Mouse (Mus musculus) midbrain, embryonic 13.5 days (tissue): ENCODE results near the gene Rasgrf1. TPM values are rescaled to one million over a fixed set of nuclear protein-coding genes. Genes with fewer than 3 reads are reported as not detected.
"Not testable (repeated sequence)": the region's sequence is repeated elsewhere in the genome, so short reads cannot be mapped to it uniquely, and the experiment has no call there.

Experiments used
- ATAC-seq: fragments of 200-750 bp; cut with Nextera tagmentation; 2 replicates; pipeline ENCODE4 v1.8.0; 2017; ENCODE audit warnings: mild to moderate bottlenecking, moderate TSS enrichment, moderate library complexity
- H3K27ac ChIP-seq: fragments of 300-500 bp; sonication (generic); 2 replicates; pipeline ENCODE4 v1.5.1; 2015; ENCODE audit warnings: inconsistent platforms, mild to moderate bottlenecking, moderate library complexity
- H3K27me3 ChIP-seq: fragments of 300-500 bp; sonication (generic); 2 replicates; pipeline ENCODE4 v1.6.1; 2015; ENCODE audit warnings: mild to moderate bottlenecking, inconsistent platforms
- H3K36me3 ChIP-seq: fragments of 300-500 bp; sonication (generic); 2 replicates; pipeline ENCODE4 v1.6.1; 2015; ENCODE audit warnings: mild to moderate bottlenecking, inconsistent platforms
- H3K4me1 ChIP-seq: fragments of 300-500 bp; sonication (generic); replicated peaks from 2 replicates; pipeline ENCODE4 v1.6.1; 2015; ENCODE audit warnings: inconsistent platforms
- H3K4me2 ChIP-seq: fragments of 300-500 bp; sonication (generic); replicated peaks from 2 replicates; pipeline ENCODE4 v1.6.1; 2015; ENCODE audit warnings: moderate library complexity, mild to moderate bottlenecking, inconsistent platforms
- H3K4me3 ChIP-seq: fragments of 300-500 bp; sonication (generic); replicated peaks from 2 replicates; pipeline ENCODE4 v1.5.1; 2015; ENCODE audit warnings: mild to moderate bottlenecking, inconsistent platforms
- H3K9ac ChIP-seq: fragments of 300-500 bp; sonication (generic); replicated peaks from 2 replicates; pipeline ENCODE4 v1.6.1; 2015; ENCODE audit warnings: mild to moderate bottlenecking, inconsistent platforms
- H3K9me3 ChIP-seq: fragments of 300-500 bp; sonication (generic); 2 replicates; pipeline ENCODE4 v1.6.1; 2016; ENCODE audit warnings: mild to moderate bottlenecking, inconsistent platforms
- WGBS: fragments of 180-500 bp; shearing (Covaris S2); methylation state at CpG from one replicate; pipeline ENCODE4 v1.1.7; 2015; 5-methylcytosine and 5-hydroxymethylcytosine counted together
- polyA plus RNA-seq: library from polyadenylated mRNA; unstranded; fragments of >200 nt; fragmentation: Nextera tagmentation; extraction: Ambion mirVana; gene quantifications from 2 replicates; pipeline ENCODE4 v1.2.1, GENCODE M21; 2015

Gene Rasgrf1
- polyA plus RNA-seq, 1 experiment from 2014 or later, result 1.3 TPM

DNA sequence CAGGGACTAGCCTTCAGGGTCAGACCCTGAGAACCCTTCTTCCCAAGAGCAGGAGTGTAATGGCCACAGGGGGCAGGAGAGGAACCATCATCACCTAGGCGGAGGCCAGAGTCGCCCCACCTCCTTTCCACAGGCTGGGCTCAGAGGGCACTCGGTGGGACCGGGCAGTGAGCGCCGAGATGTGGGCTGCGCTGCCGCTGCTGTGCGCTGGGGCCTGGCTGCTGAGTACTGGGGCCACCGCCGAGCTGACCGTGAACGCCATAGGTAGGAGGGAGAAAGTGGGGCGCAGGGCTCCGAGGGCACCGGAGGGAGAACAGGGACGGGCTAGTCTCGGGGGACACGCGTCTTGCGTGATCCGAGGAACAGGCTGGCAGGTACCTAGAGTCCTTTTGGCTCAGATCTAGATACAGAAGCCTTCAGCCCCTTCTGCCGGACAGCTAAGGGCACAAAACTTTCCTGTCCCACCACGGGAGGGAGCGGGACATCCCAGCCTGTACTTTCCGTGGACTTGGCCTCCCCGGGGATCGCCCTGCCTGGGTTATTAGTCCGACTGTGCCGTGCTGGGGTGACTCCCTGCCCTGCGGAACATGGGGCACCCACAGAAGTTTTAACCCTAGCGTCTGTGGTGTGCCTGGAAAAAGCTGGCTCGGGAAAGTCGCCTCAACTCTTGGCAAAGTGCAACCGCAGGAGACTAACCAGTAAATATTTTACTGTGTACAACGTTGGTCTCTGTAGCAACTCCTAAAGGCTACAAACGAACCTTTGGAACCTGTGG, 144.8 kb downstream of the Rasgrf1 start:
- WGBS, result under 1% methylated on average over 37 of the region's 37 CpGs
- no peaks in the 10 kb centered on the region for H3K9me3 ChIP-seq
- peak overlapping the region; percentile 61 for H3K9ac ChIP-seq
- H3K27me3 ChIP-seq, result peaks cover 4% of the 10 kb centered on the region; the same call in 1 of the 2 replicates
- no peaks in the 10 kb centered on the region for H3K36me3 ChIP-seq
- peak; percentile 96 for ATAC-seq
- H3K4me1 ChIP-seq, result peaks cover 10% of the 10 kb centered on the region
- peak overlapping the region; percentile 84 for H3K4me2 ChIP-seq
- H3K27ac ChIP-seq, result no peak overlapping the region
- H3K4me3 ChIP-seq, result peak overlapping the region; percentile 44

DNA sequence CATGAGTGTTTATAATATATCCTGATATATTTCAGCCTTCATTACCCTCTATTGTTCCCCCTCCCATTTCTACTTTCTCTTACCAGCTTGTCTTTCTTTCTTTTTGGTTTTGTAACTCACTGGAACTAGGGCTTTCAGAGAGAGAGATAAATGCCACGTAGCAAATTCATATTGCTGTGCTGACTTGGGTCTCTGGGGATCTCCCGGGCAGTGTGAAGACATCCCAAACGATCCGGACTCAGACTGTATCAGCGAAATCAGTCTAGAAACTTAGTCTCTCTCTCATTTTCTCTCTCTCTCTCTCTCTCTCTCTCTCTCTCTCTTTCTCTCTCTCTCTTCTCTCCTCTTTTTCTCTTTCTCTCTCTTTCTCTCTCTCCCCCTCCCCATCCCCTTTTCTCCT, 145.7 kb downstream of the Rasgrf1 start:
- 58% methylated on average over 5 of the region's 5 CpGs for WGBS
- no peak overlapping the region for H3K9ac ChIP-seq
- H3K9me3 ChIP-seq, result no peaks in the 10 kb centered on the region
- no peak overlapping the region for H3K27ac ChIP-seq
- H3K36me3 ChIP-seq, result no peaks in the 10 kb centered on the region
- H3K4me2 ChIP-seq, result no peak overlapping the region
- H3K4me3 ChIP-seq, result no peak overlapping the region
- H3K27me3 ChIP-seq, result peaks cover 4% of the 10 kb centered on the region; the same call in 1 of the 2 replicates
- H3K4me1 ChIP-seq, result peaks cover 10% of the 10 kb centered on the region
- no peak for ATAC-seq

DNA sequence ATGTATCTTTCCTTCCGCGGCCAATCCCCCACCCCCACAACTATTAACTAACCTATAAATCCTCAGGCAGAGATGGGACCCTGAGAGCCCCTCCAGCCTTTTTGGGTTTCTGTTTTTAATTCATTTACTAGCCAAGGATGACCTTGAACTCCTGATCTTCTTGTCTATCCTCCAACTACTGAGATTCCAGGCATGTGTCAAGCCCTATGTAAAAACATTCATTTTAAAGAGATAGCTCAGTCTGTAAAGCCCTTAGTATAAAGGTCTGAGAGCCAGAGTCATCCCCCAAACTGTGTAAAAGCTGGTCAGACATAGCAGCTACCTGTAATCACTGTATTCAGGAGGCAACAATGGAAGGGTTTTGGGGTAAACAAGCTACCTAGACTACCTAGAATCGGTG, 146.2 kb downstream of the Rasgrf1 start:
- no peak overlapping the region for H3K4me3 ChIP-seq
- peaks cover 10% of the 10 kb centered on the region for H3K4me1 ChIP-seq
- 80% methylated on average over 3 of the region's 3 CpGs for WGBS

GRCm38 (mm10) chr9:90056716-90057115, 147.0 kb downstream of the Rasgrf1 start:
- Histone ChIP-seq H3K4me2 (no peak overlapping the region), H3K4me1 (peaks cover 10% of the 10 kb centered on the region)
- 77% methylated on average over 2 of the region's 2 CpGs for WGBS

More for the DNA sequence above, 146.2 kb downstream of the Rasgrf1 start:
- Histone ChIP-seq H3K9ac (no peak overlapping the region), H3K27ac (no peak overlapping the region), H3K4me2 (no peak overlapping the region), H3K9me3 (no peaks in the 10 kb centered on the region), H3K36me3 (no peaks in the 10 kb centered on the region), H3K27me3 (peaks cover 4% of the 10 kb centered on the region; the same call in 1 of the 2 replicates)
- no peak for ATAC-seq

DNA sequence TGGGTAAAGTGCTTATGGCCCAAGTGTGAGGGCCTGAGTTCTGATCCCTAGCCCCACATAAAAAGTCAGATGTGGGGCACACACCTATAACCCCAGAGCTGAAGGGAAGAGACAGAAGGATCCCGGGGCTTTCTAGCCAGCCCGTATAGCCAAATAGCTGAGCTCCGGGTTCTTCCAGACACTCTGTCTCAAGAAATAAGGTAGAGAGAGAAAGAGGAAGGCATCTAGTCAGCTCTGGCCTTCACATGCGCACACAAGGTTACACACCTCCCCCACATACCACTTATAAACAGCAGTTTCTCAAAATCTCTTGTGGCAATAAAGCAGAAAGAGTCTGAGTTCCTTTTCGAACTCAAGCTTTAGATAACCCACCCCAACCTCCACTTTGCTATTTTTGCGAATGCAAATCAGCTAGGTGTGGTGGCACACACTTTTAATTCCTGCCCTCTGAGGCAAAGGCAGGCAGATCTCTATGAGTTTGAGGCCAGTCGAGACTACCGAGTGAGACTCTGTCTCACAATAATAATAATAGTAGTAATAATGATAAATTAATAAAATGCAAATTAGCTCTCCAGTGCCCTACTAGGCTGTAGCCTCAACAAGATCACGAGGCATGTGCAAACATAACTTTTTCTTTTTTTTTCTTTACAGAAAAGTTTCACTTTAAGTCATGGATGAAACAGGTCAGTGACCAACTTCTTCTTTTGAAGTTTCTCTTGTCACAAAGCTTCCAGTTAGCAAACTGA, 150.3 kb downstream of the Rasgrf1 start:
- Histone ChIP-seq H3K27ac (no peak overlapping the region), H3K4me1 (peaks cover under 1% of the 10 kb centered on the region; the same call in 1 of the 2 replicates), H3K27me3 (no peaks in the 10 kb centered on the region), H3K4me3 (no peak overlapping the region), H3K36me3 (no peaks in the 10 kb centered on the region), H3K9me3 (no peaks in the 10 kb centered on the region), H3K4me2 (no peak overlapping the region), H3K9ac (no peak overlapping the region)
- WGBS, result 91% methylated on average over 9 of the region's 9 CpGs
- ATAC-seq, result no peak

More at GRCm38 (mm10) chr9:90056716-90057115, 147.0 kb downstream of the Rasgrf1 start:
- H3K9me3 ChIP-seq, result no peaks in the 10 kb centered on the region
- no peak overlapping the region for H3K27ac ChIP-seq
- peaks cover 4% of the 10 kb centered on the region; the same call in 1 of the 2 replicates for H3K27me3 ChIP-seq
- ATAC-seq, result no peak
- no peak overlapping the region for H3K9ac ChIP-seq
- no peak overlapping the region for H3K4me3 ChIP-seq
- no peaks in the 10 kb centered on the region for H3K36me3 ChIP-seq

DNA sequence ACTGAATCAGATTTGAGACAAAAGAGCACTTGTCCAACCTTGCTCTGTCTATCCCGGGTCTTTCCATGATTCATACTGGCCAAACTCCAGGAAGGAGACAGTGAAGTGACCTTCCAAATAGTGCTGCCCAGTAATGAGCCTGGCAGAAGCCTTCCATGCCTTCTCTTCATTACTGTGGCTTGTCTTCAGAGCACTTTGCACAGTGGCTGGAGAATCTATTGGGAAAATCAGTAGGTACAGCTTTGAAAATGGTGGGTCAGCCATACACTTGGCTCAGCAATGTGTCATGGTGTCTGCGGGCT, 150.8 kb downstream of the Rasgrf1 start:
- Histone ChIP-seq H3K4me2 (no peak overlapping the region), H3K27me3 (no peaks in the 10 kb centered on the region), H3K36me3 (no peaks in the 10 kb centered on the region), H3K27ac (no peak overlapping the region), H3K4me3 (no peak overlapping the region), H3K9ac (no peak overlapping the region), H3K4me1 (no peaks in the 10 kb centered on the region), H3K9me3 (no peaks in the 10 kb centered on the region)
- ATAC-seq, result no peak
- 83% methylated on average over 2 of the region's 2 CpGs for WGBS

DNA sequence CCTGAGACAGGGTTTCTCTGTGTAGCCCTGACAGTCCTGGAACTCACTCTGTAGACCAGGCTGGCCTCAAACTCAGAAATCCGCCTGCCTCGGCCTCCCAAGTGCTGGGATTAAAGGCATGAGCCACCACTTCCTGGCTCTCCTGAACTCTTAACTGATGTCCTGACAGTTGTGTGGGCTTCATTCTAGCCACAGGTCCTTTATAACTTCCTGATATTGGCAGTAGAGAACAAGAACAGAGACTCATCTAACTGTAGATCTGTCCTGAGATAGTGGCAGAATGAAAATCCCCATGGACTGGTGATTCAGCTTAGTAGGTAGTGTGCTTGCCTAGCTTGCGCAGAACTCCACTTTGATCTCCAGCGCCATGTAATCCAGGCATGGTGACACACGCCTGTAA, 151.2 kb downstream of the Rasgrf1 start:
- not testable (repeated sequence) for H3K4me3 ChIP-seq, H3K9ac ChIP-seq, H3K4me1 ChIP-seq, ATAC-seq, H3K4me2 ChIP-seq, H3K27me3 ChIP-seq, H3K27ac ChIP-seq, H3K36me3 ChIP-seq, H3K9me3 ChIP-seq
- WGBS, result 93% methylated on average over 5 of the region's 5 CpGs

DNA sequence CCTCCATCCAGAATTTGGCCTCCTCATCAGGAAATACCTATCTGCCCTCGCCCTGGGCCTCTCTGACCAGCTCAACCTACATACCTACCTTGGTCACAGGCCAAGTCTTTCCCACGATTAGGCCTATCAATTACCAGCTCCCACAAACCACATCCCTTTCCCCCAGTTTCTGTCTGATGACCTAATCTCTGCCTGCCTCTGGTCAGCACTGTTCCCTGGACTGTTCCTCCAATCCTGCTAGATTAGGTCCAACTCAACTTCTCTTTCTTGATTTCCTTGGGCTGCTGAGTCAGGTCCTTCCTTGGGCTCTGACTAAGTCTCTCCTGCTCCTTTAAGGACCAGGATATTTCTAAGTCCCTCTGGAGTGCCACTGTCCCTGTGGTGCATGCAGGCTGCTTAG, 157.6 kb downstream of the Rasgrf1 start:
- no peak overlapping the region for H3K9ac ChIP-seq
- no peaks in the 10 kb centered on the region for H3K9me3 ChIP-seq
- no peaks in the 10 kb centered on the region for H3K4me1 ChIP-seq
- no peak overlapping the region for H3K4me3 ChIP-seq
- H3K4me2 ChIP-seq, result no peak overlapping the region
- H3K27ac ChIP-seq, result no peak overlapping the region
- no peaks in the 10 kb centered on the region for H3K36me3 ChIP-seq
- 87% methylated on average over 2 of the region's 2 CpGs for WGBS
- H3K27me3 ChIP-seq, result no peaks in the 10 kb centered on the region
- ATAC-seq, result no peak

GRCm38 (mm10) chr9:90068786-90069185, 159.1 kb downstream of the Rasgrf1 start:
- Histone ChIP-seq H3K9me3 (no peaks in the 10 kb centered on the region), H3K4me1 (no peaks in the 10 kb centered on the region), H3K27ac (no peak overlapping the region), H3K9ac (no peak overlapping the region), H3K27me3 (no peaks in the 10 kb centered on the region), H3K4me3 (no peak overlapping the region), H3K36me3 (no peaks in the 10 kb centered on the region), H3K4me2 (no peak overlapping the region)
- ATAC-seq, result no peak
- WGBS, result 89% methylated on average over 6 of the region's 6 CpGs

DNA sequence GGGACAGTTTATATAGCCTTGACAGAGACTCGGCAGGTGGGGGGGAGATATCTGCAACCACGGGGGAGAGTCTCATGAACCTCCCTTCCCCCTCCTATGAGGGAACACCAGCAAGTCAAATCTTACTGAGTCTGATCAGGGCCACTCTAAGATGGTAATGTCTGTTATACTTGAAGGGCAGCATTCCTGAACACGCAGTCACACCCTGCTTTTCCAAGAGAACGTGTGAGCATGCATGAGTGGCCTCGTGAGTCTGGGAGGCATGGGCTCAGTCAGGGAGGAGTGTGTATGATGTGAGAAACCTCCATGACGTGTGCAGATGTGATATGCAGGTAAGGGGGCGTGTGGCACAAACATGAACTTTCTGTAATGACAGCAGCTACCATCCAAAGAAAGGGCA, 159.8 kb downstream of the Rasgrf1 start:
- H3K27me3 ChIP-seq, result no peaks in the 10 kb centered on the region
- H3K4me3 ChIP-seq, result no peak overlapping the region
- H3K9ac ChIP-seq, result no peak overlapping the region
- WGBS, result 87% methylated on average over 7 of the region's 7 CpGs
- no peak overlapping the region for H3K4me2 ChIP-seq
- H3K4me1 ChIP-seq, result no peaks in the 10 kb centered on the region
- H3K36me3 ChIP-seq, result no peaks in the 10 kb centered on the region
- ATAC-seq, result no peak
- H3K9me3 ChIP-seq, result no peaks in the 10 kb centered on the region
- no peak overlapping the region for H3K27ac ChIP-seq

GRCm38 (mm10) chr9:90070174-90070573, 160.5 kb downstream of the Rasgrf1 start:
- Histone ChIP-seq H3K9ac (no peak overlapping the region), H3K4me3 (no peak overlapping the region), H3K9me3 (no peaks in the 10 kb centered on the region), H3K4me2 (no peak overlapping the region), H3K36me3 (no peaks in the 10 kb centered on the region), H3K27me3 (no peaks in the 10 kb centered on the region), H3K4me1 (no peaks in the 10 kb centered on the region), H3K27ac (no peak overlapping the region)
- ATAC-seq, result no peak
- WGBS, result 82% methylated on average over 7 of the region's 7 CpGs

DNA sequence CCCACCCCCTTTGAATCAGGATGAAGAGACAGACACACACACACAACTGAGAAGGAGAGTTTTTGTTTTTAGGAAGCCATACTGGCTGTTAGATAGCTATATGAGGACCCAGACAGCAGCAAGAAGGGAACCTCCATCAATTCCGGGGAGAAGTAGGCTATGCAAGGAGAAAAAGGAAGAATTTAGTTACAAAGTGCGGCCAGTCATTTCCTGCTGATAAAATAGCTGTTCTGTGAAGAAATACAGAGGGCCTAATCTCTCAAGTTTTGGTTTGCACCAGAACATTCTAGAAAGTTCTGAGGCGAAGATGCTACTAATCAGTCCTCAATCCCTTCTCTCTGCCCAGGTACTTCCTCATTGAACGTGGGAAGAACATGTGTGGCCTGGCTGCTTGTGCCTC, 165.6 kb downstream of the Rasgrf1 start:
- Histone ChIP-seq H3K27ac (no peak overlapping the region), H3K27me3 (no peaks in the 10 kb centered on the region), H3K4me1 (no peaks in the 10 kb centered on the region), H3K9ac (no peak overlapping the region), H3K36me3 (no peaks in the 10 kb centered on the region), H3K9me3 (no peaks in the 10 kb centered on the region), H3K4me2 (no peak overlapping the region), H3K4me3 (no peak overlapping the region)
- ATAC-seq, result no peak
- WGBS, result 90% methylated on average over 4 of the region's 4 CpGs
